Mouse (Mus musculus): ENCODE measurements around the gene Pip5kl1. TPM values are rescaled to one million over a fixed set of nuclear protein-coding genes. Genes with fewer than 3 reads are reported as not detected.
A peak's percentile ranks its signal among the peaks of the same experiment; 100 is the strongest.

Gene Pip5kl1
- polyA plus RNA-seq, 1 experiment, result 1.8 TPM

DNA sequence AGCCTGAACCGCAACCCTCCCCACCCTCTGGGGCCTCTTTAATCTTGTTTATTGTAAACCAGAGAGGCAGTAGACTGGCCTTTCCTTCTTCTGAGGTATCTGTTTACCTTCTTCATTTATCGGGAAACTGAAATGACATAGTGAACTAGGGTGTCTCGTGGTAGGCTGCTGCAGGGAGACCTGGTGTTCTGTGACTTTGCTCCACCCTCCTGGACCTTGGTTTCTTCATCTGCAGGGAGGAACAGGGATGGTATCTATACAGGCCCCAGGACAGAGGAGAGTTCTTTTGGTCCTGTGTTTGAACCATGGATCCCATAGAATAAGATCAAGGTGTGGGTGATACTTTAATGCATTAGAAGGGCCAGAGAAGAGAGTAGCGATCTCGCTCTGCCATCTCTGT is 23.4 kb upstream of the Pip5kl1 start:
- no peaks in the 10 kb centered on the region for H3K36me3 ChIP-seq (ENCODE audit: control insufficient read depth, insufficient read depth, low read length, poor library complexity, severe bottlenecking)
- TF ChIP-seq POLR2A (IDR thresholded peaks at IDR 0.05; ENCODE audit: insufficient read depth, low read length) (no peak), CTCF (IDR thresholded peaks at IDR 0.05; ENCODE audit: low read depth, low read length) (no peak), EP300 (IDR thresholded peaks at IDR 0.05; ENCODE audit: insufficient read depth, low read depth, low read length) (no peak)
- H3K4me1 ChIP-seq (ENCODE audit: control insufficient read depth, insufficient read depth, low read length), result peaks cover 2% of the 10 kb centered on the region

DNA sequence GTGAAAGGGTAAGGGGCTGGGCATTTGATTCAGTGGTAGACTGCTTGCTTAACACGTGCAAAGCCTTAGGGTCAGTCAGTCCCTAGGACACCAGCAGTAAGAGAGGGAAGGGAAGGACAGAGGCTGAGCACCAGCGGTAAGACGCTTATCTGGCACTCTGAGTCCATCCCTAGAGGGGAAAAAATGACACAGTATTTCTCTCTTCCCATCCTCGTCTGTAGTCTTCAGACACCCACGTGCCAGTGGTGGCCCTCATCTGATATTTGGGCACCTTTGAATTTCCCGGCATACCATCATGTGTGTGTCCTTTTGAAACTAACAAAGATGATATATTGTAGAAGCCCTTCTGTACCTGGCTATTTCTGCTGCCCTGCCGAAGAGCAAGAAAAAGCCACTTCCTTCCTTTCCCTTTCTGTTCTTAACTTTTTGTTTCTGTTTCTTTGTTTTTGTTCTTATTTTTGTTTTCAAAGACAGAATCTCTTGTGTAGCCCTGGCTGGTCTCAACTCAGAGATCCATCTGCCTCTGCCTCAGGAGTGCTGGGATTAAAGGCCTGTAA is 20.9 kb upstream of the Pip5kl1 start:
- Histone ChIP-seq H3K9me3 (replicated peaks; ENCODE audit: control insufficient read depth, insufficient read depth, low read length, poor library complexity, severe bottlenecking) (no peaks in the 10 kb centered on the region), H3K27me3 (ENCODE audit: control insufficient read depth, insufficient read depth, low read length, poor library complexity, severe bottlenecking) (no peaks in the 10 kb centered on the region), H3K36me3 (ENCODE audit: control insufficient read depth, insufficient read depth, low read length, poor library complexity, severe bottlenecking) (no peaks in the 10 kb centered on the region), H3K27ac (ENCODE audit: insufficient read depth, low read length) (no peak overlapping the region), H3K9ac (ENCODE audit: low read depth, poor library complexity, severe bottlenecking) (no peak overlapping the region), H3K4me1 (ENCODE audit: control insufficient read depth, insufficient read depth, low read length) (peaks cover 2% of the 10 kb centered on the region), H3K4me3 (ENCODE audit: low read depth, low read length) (no peak overlapping the region)
- TF ChIP-seq EP300 (IDR thresholded peaks at IDR 0.05; ENCODE audit: insufficient read depth, low read depth, low read length), result no peak
- TF ChIP-seq CTCF (IDR thresholded peaks at IDR 0.05; ENCODE audit: low read depth, low read length), result no peak
- TF ChIP-seq POLR2A (IDR thresholded peaks at IDR 0.05; ENCODE audit: insufficient read depth, low read length), result no peak

More for the DNA sequence above, 23.4 kb upstream of the Pip5kl1 start:
- H3K27ac ChIP-seq (ENCODE audit: insufficient read depth, low read length), result no peak overlapping the region
- H3K9me3 ChIP-seq (replicated peaks; ENCODE audit: control insufficient read depth, insufficient read depth, low read length, poor library complexity, severe bottlenecking), result no peaks in the 10 kb centered on the region
- H3K9ac ChIP-seq (ENCODE audit: low read depth, poor library complexity, severe bottlenecking), result no peak overlapping the region
- no peak overlapping the region for H3K4me3 ChIP-seq (ENCODE audit: low read depth, low read length)
- H3K27me3 ChIP-seq (ENCODE audit: control insufficient read depth, insufficient read depth, low read length, poor library complexity, severe bottlenecking), result no peaks in the 10 kb centered on the region

DNA sequence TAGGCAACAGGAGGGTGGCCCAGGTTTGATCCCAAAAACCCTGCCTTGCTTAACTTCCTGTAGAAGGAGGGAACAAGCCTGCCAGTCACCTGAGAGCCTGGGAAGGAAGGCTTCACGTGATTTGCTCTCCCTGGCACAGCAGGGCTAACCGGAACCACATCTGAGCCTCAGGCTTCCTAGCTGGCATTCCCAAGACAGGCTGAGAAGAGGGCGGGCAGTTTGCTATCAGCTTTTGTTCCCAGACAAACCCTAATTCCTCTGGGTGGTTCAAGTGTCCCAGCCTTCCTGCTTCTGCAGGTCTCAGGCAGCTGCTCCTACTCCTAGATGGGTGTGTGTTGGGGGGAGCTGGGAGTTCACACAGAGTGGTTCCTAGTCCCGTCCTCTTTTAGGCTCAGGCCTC is 19.1 kb upstream of the Pip5kl1 start:
- no peaks in the 10 kb centered on the region for H3K36me3 ChIP-seq (ENCODE audit: control insufficient read depth, insufficient read depth, low read length, poor library complexity, severe bottlenecking)
- no peaks in the 10 kb centered on the region for H3K9me3 ChIP-seq (replicated peaks; ENCODE audit: control insufficient read depth, insufficient read depth, low read length, poor library complexity, severe bottlenecking)
- no peaks in the 10 kb centered on the region for H3K27me3 ChIP-seq (ENCODE audit: control insufficient read depth, insufficient read depth, low read length, poor library complexity, severe bottlenecking)
- H3K4me1 ChIP-seq (ENCODE audit: control insufficient read depth, insufficient read depth, low read length), result peaks cover 2% of the 10 kb centered on the region
- H3K4me3 ChIP-seq (ENCODE audit: low read depth, low read length), result no peak overlapping the region
- H3K27ac ChIP-seq (ENCODE audit: insufficient read depth, low read length), result no peak overlapping the region
- TF ChIP-seq POLR2A (IDR thresholded peaks at IDR 0.05; ENCODE audit: insufficient read depth, low read length) (no peak), CTCF (IDR thresholded peaks at IDR 0.05; ENCODE audit: low read depth, low read length) (no peak), EP300 (IDR thresholded peaks at IDR 0.05; ENCODE audit: insufficient read depth, low read depth, low read length) (no peak)
- no peak overlapping the region for H3K9ac ChIP-seq (ENCODE audit: low read depth, poor library complexity, severe bottlenecking)

GRCm38 (mm10) chr2:32556019-32556418 is 18.6 kb upstream of the Pip5kl1 start:
- H3K36me3 ChIP-seq (ENCODE audit: control insufficient read depth, insufficient read depth, low read length, poor library complexity, severe bottlenecking), result no peaks in the 10 kb centered on the region
- no peak overlapping the region for H3K27ac ChIP-seq (ENCODE audit: insufficient read depth, low read length)
- TF ChIP-seq EP300 (IDR thresholded peaks at IDR 0.05; ENCODE audit: insufficient read depth, low read depth, low read length) (no peak), CTCF (IDR thresholded peaks at IDR 0.05; ENCODE audit: low read depth, low read length) (no peak), POLR2A (IDR thresholded peaks at IDR 0.05; ENCODE audit: insufficient read depth, low read length) (no peak)
- peaks cover 2% of the 10 kb centered on the region for H3K4me1 ChIP-seq (ENCODE audit: control insufficient read depth, insufficient read depth, low read length)
- no peak overlapping the region for H3K9ac ChIP-seq (ENCODE audit: low read depth, poor library complexity, severe bottlenecking)
- H3K27me3 ChIP-seq (ENCODE audit: control insufficient read depth, insufficient read depth, low read length, poor library complexity, severe bottlenecking), result no peaks in the 10 kb centered on the region
- H3K4me3 ChIP-seq (ENCODE audit: low read depth, low read length), result no peak overlapping the region
- no peaks in the 10 kb centered on the region for H3K9me3 ChIP-seq (replicated peaks; ENCODE audit: control insufficient read depth, insufficient read depth, low read length, poor library complexity, severe bottlenecking)

GRCm38 (mm10) chr2:32559570-32559969 is 15.0 kb upstream of the Pip5kl1 start:
- no peaks in the 10 kb centered on the region for H3K36me3 ChIP-seq (ENCODE audit: control insufficient read depth, insufficient read depth, low read length, poor library complexity, severe bottlenecking)
- H3K9me3 ChIP-seq (replicated peaks; ENCODE audit: control insufficient read depth, insufficient read depth, low read length, poor library complexity, severe bottlenecking), result no peaks in the 10 kb centered on the region
- H3K9ac ChIP-seq (ENCODE audit: low read depth, poor library complexity, severe bottlenecking), result no peak overlapping the region
- H3K4me3 ChIP-seq (ENCODE audit: low read depth, low read length), result no peak overlapping the region
- H3K27ac ChIP-seq (ENCODE audit: insufficient read depth, low read length), result no peak overlapping the region
- peaks cover 2% of the 10 kb centered on the region for H3K4me1 ChIP-seq (ENCODE audit: control insufficient read depth, insufficient read depth, low read length)
- TF ChIP-seq EP300 (IDR thresholded peaks at IDR 0.05; ENCODE audit: insufficient read depth, low read depth, low read length) (no peak), POLR2A (IDR thresholded peaks at IDR 0.05; ENCODE audit: insufficient read depth, low read length) (no peak), CTCF (IDR thresholded peaks at IDR 0.05; ENCODE audit: low read depth, low read length) (no peak)
- no peaks in the 10 kb centered on the region for H3K27me3 ChIP-seq (ENCODE audit: control insufficient read depth, insufficient read depth, low read length, poor library complexity, severe bottlenecking)

- Histone ChIP-seq H3K4me3 (ENCODE audit: low read depth, low read length) (no peak overlapping the region), H3K27me3 (ENCODE audit: control insufficient read depth, insufficient read depth, low read length, poor library complexity, severe bottlenecking) (no peaks in the 10 kb centered on the region), H3K9ac (ENCODE audit: low read depth, poor library complexity, severe bottlenecking) (no peak overlapping the region), H3K4me1 (ENCODE audit: control insufficient read depth, insufficient read depth, low read length) (no peaks in the 10 kb centered on the region), H3K9me3 (replicated peaks; ENCODE audit: control insufficient read depth, insufficient read depth, low read length, poor library complexity, severe bottlenecking) (no peaks in the 10 kb centered on the region), H3K27ac (ENCODE audit: insufficient read depth, low read length) (no peak overlapping the region), H3K36me3 (ENCODE audit: control insufficient read depth, insufficient read depth, low read length, poor library complexity, severe bottlenecking) (peaks cover 3% of the 10 kb centered on the region; the same call in 1 of the 2 replicates)
- no peak for TF ChIP-seq EP300 (IDR thresholded peaks at IDR 0.05; ENCODE audit: insufficient read depth, low read depth, low read length)
- peak; percentile 75 for TF ChIP-seq CTCF (IDR thresholded peaks at IDR 0.05; ENCODE audit: low read depth, low read length)
- no peak for TF ChIP-seq POLR2A (IDR thresholded peaks at IDR 0.05; ENCODE audit: insufficient read depth, low read length)
These were observed 8.0 kb upstream of the Pip5kl1 start for GRCm38 (mm10) chr2:32566536-32567063.

Data from ES-Bruce4 (cell line).